Mouse (Mus musculus) thymus, postnatal 4 days (tissue): ENCODE measurements around the gene Adal.
"Not testable (repeated sequence)": the region's sequence is repeated elsewhere in the genome, so short reads cannot be mapped to it uniquely, and the experiment has no call there.

Experiments
- DNase-seq: peaks from one replicate; pipeline ENCODE4 v3.0.0; 2021

The Adal gene

GRCm38 (mm10) chr2:121140018-121140882 is at the start of gene Adal, which contains the start of gene Lcmt2:
Gene Adal, plus strand, starts transcription at chr2:121140428.
Gene Lcmt2, minus strand, starts transcription at chr2:121140653.
- peak; percentile 92 for DNase-seq

- DNase-seq = peak; percentile 79
These were observed 38.2 kb upstream of the Adal start for GRCm38 (mm10) chr2:121102051-121102450.

- DNase-seq = no peak
These were observed 34.3 kb upstream of the Adal start for GRCm38 (mm10) chr2:121105940-121106339.

- no peak for DNase-seq
These were observed 30.5 kb upstream of the Adal start, which contains the start of gene Tgm7 for GRCm38 (mm10) chr2:121109695-121110094. Gene Tgm7, minus strand, starts transcription at chr2:121109795.

- DNase-seq = no peak
These were observed 24.8 kb upstream of the Adal start for GRCm38 (mm10) chr2:121115418-121115817.

- no peak for DNase-seq
These were observed 21.0 kb upstream of the Adal start for GRCm38 (mm10) chr2:121119260-121119659.

- not testable (repeated sequence) for DNase-seq
These were observed 13.9 kb upstream of the Adal start for GRCm38 (mm10) chr2:121126302-121126701.

GRCm38 (mm10) chr2:121127536-121127935 is 12.7 kb upstream of the Adal start:
- no peak for DNase-seq

GRCm38 (mm10) chr2:121128865-121129620 is 11.2 kb upstream of the Adal start:
- DNase-seq = no peak

GRCm38 (mm10) chr2:121132822-121133221 is 7.4 kb upstream of the Adal start:
- no peak for DNase-seq

GRCm38 (mm10) chr2:121137371-121137770 is 2.9 kb upstream of the Adal start:
- peak; percentile 16 for DNase-seq

GRCm38 (mm10) chr2:121139266-121140017 is 786 bp upstream of the Adal start:
- no peak for DNase-seq

GRCm38 (mm10) chr2:121141216-121142035 is 1.2 kb downstream of the Adal start:
- DNase-seq = no peak

- DNase-seq = no peak
These were observed 2.2 kb downstream of the Adal start for GRCm38 (mm10) chr2:121142415-121142814.

GRCm38 (mm10) chr2:121149679-121150078 is 9.5 kb downstream of the Adal start:
- no peak for DNase-seq

- no peak for DNase-seq
These were observed 12.9 kb downstream of the Adal start for GRCm38 (mm10) chr2:121153100-121153499.

GRCm38 (mm10) chr2:121169173-121169572 is 28.9 kb downstream of the Adal start:
- DNase-seq = no peak

GRCm38 (mm10) chr2:121169902-121170301 is 29.7 kb downstream of the Adal start:
- DNase-seq = peak; percentile 39

GRCm38 (mm10) chr2:121170481-121170971 is 30.3 kb downstream of the Adal start, which contains the start of gene Tubgcp4:
Gene Tubgcp4, plus strand, starts transcription at chr2:121170654.
- DNase-seq = peak; percentile 70

- peak; percentile 95 for DNase-seq
These were observed 30.9 kb downstream of the Adal start, which contains the start of gene Zscan29 for GRCm38 (mm10) chr2:121170980-121171742. Gene Zscan29, minus strand, starts transcription at chr2:121171125.
